Mouse (Mus musculus) adrenal gland (tissue): ENCODE data around the gene Mgat4a.

ENCODE experiments used
- intact Hi-C: fragments of 180-260 bp; cut with DNase I; formaldehyde crosslinking; loops from one replicate; pipeline ENCODE4 v1.15.1; 2025

Gene Mgat4a

GRCm38 (mm10) chr1:37469007-37469406 is 71.8 kb downstream of the Mgat4a start:
- intact Hi-C loops = no loop called here

- intact Hi-C loops = no loop called here
Observed at GRCm38 (mm10) chr1:37467806-37468205, 73.0 kb downstream of the Mgat4a start.

GRCm38 (mm10) chr1:37466322-37466995 is 74.4 kb downstream of the Mgat4a start:
- intact Hi-C loops = no loop called here

GRCm38 (mm10) chr1:37464878-37465452 is 75.9 kb downstream of the Mgat4a start:
- intact Hi-C loops = no loop called here

- intact Hi-C loops = no loop called here
Observed at GRCm38 (mm10) chr1:37457546-37457945, 83.3 kb downstream of the Mgat4a start.

GRCm38 (mm10) chr1:37451270-37451669 is 89.5 kb downstream of the Mgat4a start:
- intact Hi-C loops = no loop called here

- intact Hi-C loops = loop anchor here (1.0 kb wide), 1 partner anchor 186 kb away; no protein-coding TSS in a partner anchor
Observed at GRCm38 (mm10) chr1:37448361-37449095, 92.3 kb downstream of the Mgat4a start.

- intact Hi-C loops = no loop called here
Observed at GRCm38 (mm10) chr1:37442848-37443835, 97.7 kb downstream of the Mgat4a start.

- intact Hi-C loops = no loop called here
Observed at GRCm38 (mm10) chr1:37436419-37436818, 104.4 kb downstream of the Mgat4a start.

- intact Hi-C loops = no loop called here
Observed at GRCm38 (mm10) chr1:37430297-37430840, 110.4 kb downstream of the Mgat4a start.

- intact Hi-C loops = no loop called here
Observed at GRCm38 (mm10) chr1:37429366-37430296, 111.2 kb downstream of the Mgat4a start, which contains the start of the genes Coa5 and Unc50. TSS of gene Coa5 (minus strand) at chr1:37430103. TSS of gene Unc50 (plus strand) at chr1:37430139.

GRCm38 (mm10) chr1:37428911-37429310 is 111.9 kb downstream of the Mgat4a start:
- intact Hi-C loops = no loop called here

- intact Hi-C loops = no loop called here
Observed at GRCm38 (mm10) chr1:37427144-37427875, 113.5 kb downstream of the Mgat4a start.

- intact Hi-C loops = no loop called here
Observed at GRCm38 (mm10) chr1:37419420-37419819, 121.4 kb downstream of the Mgat4a start.

- intact Hi-C loops = no loop called here
Observed at GRCm38 (mm10) chr1:37415394-37415793, 125.4 kb downstream of the Mgat4a start.

GRCm38 (mm10) chr1:37409647-37410046 is 131.2 kb downstream of the Mgat4a start:
- intact Hi-C loops = no loop called here

GRCm38 (mm10) chr1:37408678-37409077 is 132.1 kb downstream of the Mgat4a start:
- intact Hi-C loops = no loop called here

- intact Hi-C loops = no loop called here
Observed at GRCm38 (mm10) chr1:37408059-37408458, 132.8 kb downstream of the Mgat4a start.

- intact Hi-C loops = no loop called here
Observed at GRCm38 (mm10) chr1:37407228-37407627, 133.6 kb downstream of the Mgat4a start.
